ENCODE assay signal across 15 mouse cellular contexts in the genomic region with DNA sequence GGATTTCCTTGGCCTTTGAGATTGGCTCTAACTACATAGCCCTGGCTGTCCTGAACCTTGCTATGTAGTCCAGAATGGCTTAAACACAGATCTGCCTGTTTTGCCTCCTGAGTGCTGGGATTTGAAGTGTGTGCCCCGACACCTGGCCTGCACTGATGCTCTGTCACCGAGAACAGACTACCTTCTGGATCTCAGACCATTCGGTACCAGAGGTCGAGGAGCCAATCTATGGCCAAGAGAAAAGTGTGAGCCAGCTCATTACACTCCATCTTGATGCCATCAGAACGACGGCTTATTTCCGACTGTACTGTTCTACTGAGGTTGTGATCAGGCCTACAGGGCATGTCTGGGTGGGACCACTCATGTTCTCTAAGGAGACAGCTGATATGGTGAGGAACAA.
"Had no signal": no experiment of that assay in that cellular context is flagged by ENCODE, and none has a peak within 500 bp of the region (broad histone marks: within the 10 kb centered on the region; RNA-seq: fewer than 3 reads in every experiment).

No protein-coding gene starts in this region.

- DNase-seq: heart, postnatal 14 days; heart, postnatal 36 days; heart, postnatal 4 days; kidney, adult 11 months; kidney, adult 18-20 months; kidney, adult 2 months; kidney, adult 8-10 months; kidney, adult 9 months; kidney, postnatal 10 days; kidney, postnatal 14 days; kidney, postnatal 25 days; kidney, postnatal 36 days; kidney, postnatal 4 days; layer of hippocampus, adult 9-11 months; layer of hippocampus, postnatal 36 days had no signal
